Mouse (Mus musculus) hindbrain, embryonic 10.5 days (tissue): ENCODE data around the gene Fap. TPM values are rescaled to one million over a fixed set of nuclear protein-coding genes. Genes with fewer than 3 reads are reported as not detected.

Source experiments
- DNase-seq: peaks from one replicate; pipeline ENCODE4 v3.0.0-alpha.2; 2017; ENCODE audit warnings: low spot score
- H3K27ac ChIP-seq: fragments of 300-500 bp; sonication (generic); 2 replicates; pipeline ENCODE4 v1.5.1; 2016; ENCODE audit warnings: mild to moderate bottlenecking, moderate library complexity
- H3K27me3 ChIP-seq: fragments of 300-500 bp; sonication (generic); 2 replicates; pipeline ENCODE4 v1.6.1; 2016; ENCODE audit warnings: mild to moderate bottlenecking; ENCODE audit not compliant: poor library complexity, insufficient read depth, severe bottlenecking
- H3K36me3 ChIP-seq: fragments of 300-500 bp; sonication (generic); 2 replicates; pipeline ENCODE4 v1.6.1; 2016; ENCODE audit warnings: mild to moderate bottlenecking, moderate library complexity
- H3K4me1 ChIP-seq: fragments of 300-500 bp; sonication (generic); replicated peaks from 2 replicates; pipeline ENCODE4 v1.6.1; 2016; ENCODE audit warnings: mild to moderate bottlenecking
- H3K4me3 ChIP-seq: fragments of 300-500 bp; sonication (generic); 2 replicates; pipeline ENCODE4 v1.5.1; 2016; ENCODE audit warnings: mild to moderate bottlenecking, moderate library complexity
- H3K9me3 ChIP-seq: fragments of 300-500 bp; sonication (generic); 2 replicates; pipeline ENCODE4 v1.6.1; 2016; ENCODE audit warnings: mild to moderate bottlenecking, moderate library complexity
- WGBS: fragments of 180-500 bp; shearing (Covaris S2); methylation state at CpG from one replicate; pipeline ENCODE4 v1.1.7; 2016; 5-methylcytosine and 5-hydroxymethylcytosine counted together
- polyA plus RNA-seq: library from polyadenylated mRNA; unstranded; fragments of >200 nt; fragmentation: Nextera tagmentation; extraction: Ambion mirVana; gene quantifications from 2 replicates; pipeline ENCODE4 v1.2.1, GENCODE M21; 2016

Fap gene
- polyA plus RNA-seq, 1 experiment from 2014 or later = 3.1 TPM

GRCm38 (mm10) chr2:62513477-62513876, 60.4 kb downstream of the Fap start:
- H3K36me3 ChIP-seq = no peaks in the 10 kb centered on the region
- 92% methylated on average over 15 of the region's 15 CpGs for WGBS
- no peak overlapping the region for H3K27ac ChIP-seq
- H3K9me3 ChIP-seq = no peaks in the 10 kb centered on the region
- no peaks in the 10 kb centered on the region for H3K27me3 ChIP-seq
- DNase-seq = no peak
- no peaks in the 10 kb centered on the region for H3K4me1 ChIP-seq
- H3K4me3 ChIP-seq = no peak overlapping the region

GRCm38 (mm10) chr2:62507130-62507529, 66.7 kb downstream of the Fap start:
- 0 out of 2 replicates have a peak, but pooled peaks cover 5% of the 10 kb centered on the region for H3K4me1 ChIP-seq

GRCm38 (mm10) chr2:62506441-62506840, 67.4 kb downstream of the Fap start:
- H3K36me3 ChIP-seq = no peaks in the 10 kb centered on the region
- H3K4me1 ChIP-seq = 0 out of 2 replicates have a peak, but pooled peaks cover 5% of the 10 kb centered on the region
- H3K4me3 ChIP-seq = no peak overlapping the region
- H3K27me3 ChIP-seq = no peaks in the 10 kb centered on the region
- no peak for DNase-seq
- no peaks in the 10 kb centered on the region for H3K9me3 ChIP-seq
- 36% methylated on average over 2 of the region's 2 CpGs for WGBS
- H3K27ac ChIP-seq = no peak overlapping the region

More at GRCm38 (mm10) chr2:62507130-62507529, 66.7 kb downstream of the Fap start:
- H3K36me3 ChIP-seq = no peaks in the 10 kb centered on the region
- no peaks in the 10 kb centered on the region for H3K9me3 ChIP-seq
- no peak overlapping the region for H3K27ac ChIP-seq
- no peak for DNase-seq
- H3K4me3 ChIP-seq = no peak overlapping the region
- H3K27me3 ChIP-seq = no peaks in the 10 kb centered on the region
- WGBS = 87% methylated on average over 5 of the region's 5 CpGs

- Histone ChIP-seq H3K36me3 (no peaks in the 10 kb centered on the region), H3K9me3 (no peaks in the 10 kb centered on the region), H3K27ac (no peak overlapping the region), H3K4me1 (0 out of 2 replicates have a peak, but pooled peaks cover 5% of the 10 kb centered on the region), H3K4me3 (no peak overlapping the region), H3K27me3 (no peaks in the 10 kb centered on the region)
- no peak for DNase-seq
- 79% methylated on average over 4 of the region's 4 CpGs for WGBS
Measured at GRCm38 (mm10) chr2:62504269-62504796, 69.5 kb downstream of the Fap start.

GRCm38 (mm10) chr2:62503326-62503725, 70.5 kb downstream of the Fap start:
- 85% methylated on average over 5 of the region's 5 CpGs for WGBS
- H3K9me3 ChIP-seq = no peaks in the 10 kb centered on the region
- H3K36me3 ChIP-seq = no peaks in the 10 kb centered on the region
- H3K27me3 ChIP-seq = no peaks in the 10 kb centered on the region
- H3K27ac ChIP-seq = no peak overlapping the region
- DNase-seq = no peak
- no peak overlapping the region for H3K4me3 ChIP-seq
- 0 out of 2 replicates have a peak, but pooled peaks cover 5% of the 10 kb centered on the region for H3K4me1 ChIP-seq

GRCm38 (mm10) chr2:62502516-62502915, 71.4 kb downstream of the Fap start:
- WGBS = 85% methylated on average over 4 of the region's 4 CpGs
- H3K27me3 ChIP-seq = no peaks in the 10 kb centered on the region
- DNase-seq = no peak
- 0 out of 2 replicates have a peak, but pooled peaks cover 5% of the 10 kb centered on the region for H3K4me1 ChIP-seq
- H3K36me3 ChIP-seq = no peaks in the 10 kb centered on the region
- no peaks in the 10 kb centered on the region for H3K9me3 ChIP-seq
- H3K4me3 ChIP-seq = no peak overlapping the region
- no peak overlapping the region for H3K27ac ChIP-seq

GRCm38 (mm10) chr2:62498821-62499220, 75.1 kb downstream of the Fap start:
- Histone ChIP-seq H3K36me3 (no peaks in the 10 kb centered on the region), H3K9me3 (no peaks in the 10 kb centered on the region), H3K4me3 (no peak overlapping the region), H3K27ac (no peak overlapping the region), H3K27me3 (no peaks in the 10 kb centered on the region), H3K4me1 (no peaks in the 10 kb centered on the region)
- DNase-seq = no peak
- WGBS = 93% methylated on average over 5 of the region's 5 CpGs

- Histone ChIP-seq H3K4me1 (no peaks in the 10 kb centered on the region), H3K4me3 (no peak overlapping the region), H3K36me3 (no peaks in the 10 kb centered on the region), H3K27me3 (no peaks in the 10 kb centered on the region), H3K27ac (no peak overlapping the region), H3K9me3 (no peaks in the 10 kb centered on the region)
- no peak for DNase-seq
- WGBS = 87% methylated on average over 4 of the region's 4 CpGs
Measured at GRCm38 (mm10) chr2:62498086-62498485, 75.8 kb downstream of the Fap start.

GRCm38 (mm10) chr2:62497333-62498002, 76.4 kb downstream of the Fap start:
- WGBS = 84% methylated on average over 5 of the region's 5 CpGs
- H3K9me3 ChIP-seq = no peaks in the 10 kb centered on the region
- no peaks in the 10 kb centered on the region for H3K36me3 ChIP-seq
- no peak for DNase-seq
- no peak overlapping the region for H3K27ac ChIP-seq
- H3K4me1 ChIP-seq = no peaks in the 10 kb centered on the region
- no peaks in the 10 kb centered on the region for H3K27me3 ChIP-seq
- H3K4me3 ChIP-seq = no peak overlapping the region

- Histone ChIP-seq H3K36me3 (no peaks in the 10 kb centered on the region), H3K27me3 (no peaks in the 10 kb centered on the region), H3K27ac (no peak overlapping the region), H3K4me1 (no peaks in the 10 kb centered on the region), H3K4me3 (no peak overlapping the region), H3K9me3 (no peaks in the 10 kb centered on the region)
- no peak for DNase-seq
- WGBS = 84% methylated on average over 4 of the region's 4 CpGs
Measured at GRCm38 (mm10) chr2:62495407-62495806, 78.5 kb downstream of the Fap start.

GRCm38 (mm10) chr2:62489832-62490231, 84.0 kb downstream of the Fap start:
- no peaks in the 10 kb centered on the region for H3K27me3 ChIP-seq
- H3K36me3 ChIP-seq = no peaks in the 10 kb centered on the region
- no peaks in the 10 kb centered on the region for H3K9me3 ChIP-seq
- no peak overlapping the region for H3K4me3 ChIP-seq
- no peak for DNase-seq
- H3K27ac ChIP-seq = no peak overlapping the region
- no peaks in the 10 kb centered on the region for H3K4me1 ChIP-seq
- 94% methylated on average over 6 of the region's 6 CpGs for WGBS

GRCm38 (mm10) chr2:62484906-62485305, 89.0 kb downstream of the Fap start:
- Histone ChIP-seq H3K36me3 (no peaks in the 10 kb centered on the region), H3K27ac (no peak overlapping the region), H3K9me3 (no peaks in the 10 kb centered on the region), H3K4me1 (no peaks in the 10 kb centered on the region), H3K27me3 (no peaks in the 10 kb centered on the region), H3K4me3 (no peak overlapping the region)
- WGBS = 93% methylated on average over 3 of the region's 3 CpGs
- DNase-seq = no peak

GRCm38 (mm10) chr2:62483550-62483949, 90.3 kb downstream of the Fap start, which contains the start of gene Gcg:
Gene Gcg, minus strand, starts transcription at chr2:62483650.
- Histone ChIP-seq H3K4me3 (no peak within 1 kb of the TSS), H3K27ac (no peak within 1 kb of the TSS), H3K9me3 (no peaks in the 10 kb centered on the region), H3K4me1 (no peaks in the 10 kb centered on the region), H3K36me3 (no peaks in the 10 kb centered on the region), H3K27me3 (no peaks in the 10 kb centered on the region)
- DNase-seq = no peak
- WGBS = 85% methylated on average over 9 of the region's 9 CpGs
